Mouse (Mus musculus): ENCODE results near the gene Cd46. TPM values are rescaled to one million over a fixed set of nuclear protein-coding genes. Genes with fewer than 3 reads are reported as not detected.

Gene Cd46
- under 1 TPM; 0.01 to 0.26 TPM for polyA plus RNA-seq (2012; fragmentation: generic; extraction: Trizol)

GRCm38 (mm10) chr1:195092220-195092720, at the start of gene Cd46:
Gene Cd46 (minus strand): TSS chr1:195092249.

GRCm38 (mm10) chr1:195130953-195131674, 39.1 kb upstream of the Cd46 start, which contains the start of gene Cr1l:
Gene Cr1l (minus strand): TSS chr1:195131586.

Other genes with a start within 250 kb of the Cd46 start
- gene Cd34, start 153.4 kb downstream of the Cd46 start, polyA plus RNA-seq (2012; fragmentation: generic; extraction: Trizol), result under 1 TPM; 0.25 to 0.73 TPM
- 10 to 100 TPM; 10.9 to 32.7 TPM for gene Cr1l, start 39.3 kb upstream of the Cd46 start, polyA plus RNA-seq (2012; fragmentation: generic; extraction: Trizol)
- under 1 TPM in 1 of 2 experiments, not detected in 1; 0.02 TPM for gene Cr2, start 84.5 kb upstream of the Cd46 start, polyA plus RNA-seq (2012; fragmentation: generic; extraction: Trizol)

Measured in C3H10T1/2 (cell line).